Mouse (Mus musculus) duodenum, adult 2 months (tissue): Measurements from ENCODE around the gene Bnip2. TPM values are rescaled to one million over a fixed set of nuclear protein-coding genes. Genes with fewer than 3 reads are reported as not detected.

Experiments used
- polyA plus RNA-seq: library from polyadenylated mRNA; depleted of rRNA; stranded (reverse); fragments of >200 nt; gene quantifications from 2 replicates; pipeline ENCODE4 v1.2.3, GENCODE M21; 2012; ENCODE audit warnings: low replicate concordance; rRNA removed

Bnip2 gene
- 4.1 and 4.3 TPM in 2 replicates for polyA plus RNA-seq

GRCm38 (mm10) chr9:69989303-69990121, at the start of gene Bnip2:
Gene Bnip2 (plus strand): TSS chr9:69989466.

GRCm38 (mm10) chr9:70012408-70012901, 23.2 kb downstream of the Bnip2 start, which contains the start of gene Gtf2a2:
Gene Gtf2a2 (plus strand): TSS chr9:70012550.

GRCm38 (mm10) chr9:70037988-70038387, 48.7 kb downstream of the Bnip2 start, which contains the start of gene Gcnt3:
Gene Gcnt3 (minus strand): TSS chr9:70038088.

Other genes with a start within 250 kb of the Bnip2 start
- not detected in 2 replicates for gene Foxb1, start 228.5 kb upstream of the Bnip2 start, polyA plus RNA-seq
- gene Gtf2a2, start 23.1 kb downstream of the Bnip2 start, polyA plus RNA-seq, result 2.9 and 8.5 TPM in 2 replicates
- 2.1 and 9.4 TPM in 2 replicates for gene Gcnt3, start 48.6 kb downstream of the Bnip2 start, polyA plus RNA-seq
- 0.08 and 0.69 TPM in 2 replicates for gene Fam81a, start 153.1 kb downstream of the Bnip2 start, polyA plus RNA-seq
- gene Myo1e, start 217.9 kb downstream of the Bnip2 start, polyA plus RNA-seq, result 6.8 and 12.0 TPM in 2 replicates